21 mouse cellular contexts compared by ENCODE assay signal in genomic region chr7:132654412-132654811, GRCm38 (mm10). TPM values are rescaled to one million over a fixed set of nuclear protein-coding genes. Genes with fewer than 3 reads are reported as not detected.
"Had no signal": no experiment of that assay in that cellular context is flagged by ENCODE, and none has a peak within 500 bp of the region (broad histone marks: within the 10 kb centered on the region; RNA-seq: fewer than 3 reads in every experiment).

No protein-coding gene starts in this region.

- H3K4me2 ChIP-seq: limb, embryonic 12.5 days; liver, embryonic 13.5 days; lung, embryonic 15.5 days; midbrain, embryonic 11.5 days; midbrain, embryonic 15.5 days; neural tube, embryonic 12.5 days had no signal

- H3K9me3 ChIP-seq: limb, embryonic 12.5 days; liver, embryonic 13.5 days; lung, embryonic 15.5 days; megakaryocyte, embryonic 14.5 days; midbrain, embryonic 15.5 days; neural tube, embryonic 12.5 days had no signal

- H3K27ac ChIP-seq: kidney, postnatal 0 days; limb, embryonic 12.5 days; liver, embryonic 13.5 days; lung, embryonic 15.5 days; macrophage; midbrain, embryonic 15.5 days; neural tube, embryonic 12.5 days had no signal

- DNase-seq: kidney, postnatal 36 days; layer of hippocampus, adult 9-11 months; layer of hippocampus, postnatal 36 days; liver; liver, embryonic 13.5 days; liver, postnatal 0 days; lung, postnatal 14 days; right cerebral cortex, postnatal 14 days; thymus, postnatal 4 days had no signal

- ATAC-seq: liver, postnatal 0 days; midbrain, embryonic 15.5 days had no signal

- H3K36me3 ChIP-seq: limb, embryonic 12.5 days; liver, embryonic 13.5 days; lung, embryonic 15.5 days; midbrain, embryonic 15.5 days; neural tube, embryonic 12.5 days had no signal

- H3K9ac ChIP-seq: limb, embryonic 12.5 days; liver, embryonic 13.5 days; liver, postnatal 0 days; lung, embryonic 15.5 days; midbrain, embryonic 15.5 days; neural tube, embryonic 12.5 days had no signal

- H3K4me3 ChIP-seq: limb, embryonic 12.5 days; liver, embryonic 13.5 days; lung, embryonic 15.5 days; megakaryocyte, embryonic 14.5 days; midbrain, embryonic 15.5 days; neural tube, embryonic 12.5 days had no signal

- H3K27me3 ChIP-seq: limb, embryonic 12.5 days; liver, embryonic 13.5 days; lung, embryonic 15.5 days had no signal

RNA-seq across cellular contexts. Expression of gene Nkx1-2, which starts 55.0 kb away (rescaled TPM):
- total RNA-seq: layer of hippocampus, adult 18-20 months; layer of hippocampus, postnatal 36 days; left cerebral cortex, postnatal 25 days; monocyte, adult 5-6 weeks had no signal
- polyA plus RNA-seq: limb, embryonic 12.5 days; liver, embryonic 13.5 days; liver, postnatal 0 days; lung, embryonic 15.5 days; macrophage; stomach, embryonic 16.5 days had no signal
